Mouse (Mus musculus) c-Kit-positive CD71-positive TER-119-positive erythroid progenitor cells, embryonic 14.5 days (primary cell): ENCODE data around the gene Serpini2.
"Not testable (repeated sequence)": the region's sequence is repeated elsewhere in the genome, so short reads cannot be mapped to it uniquely, and the experiment has no call there.

Experiments used
- DNase-seq: peaks from one replicate; pipeline ENCODE4 v3.0.0-alpha.2; 2013; ENCODE audit warnings: low spot score

The Serpini2 gene

GRCm38 (mm10) chr3:75269978-75270377, at the start of gene Serpini2:
TSS of gene Serpini2 (minus strand) at chr3:75270078.
- no peak for DNase-seq

- DNase-seq, result no peak
Measured at GRCm38 (mm10) chr3:75308861-75309260, 39.0 kb upstream of the Serpini2 start.

- DNase-seq, result no peak
Measured at GRCm38 (mm10) chr3:75308228-75308627, 38.4 kb upstream of the Serpini2 start.

- no peak for DNase-seq
Measured at GRCm38 (mm10) chr3:75305584-75305983, 35.7 kb upstream of the Serpini2 start.

- no peak for DNase-seq
Measured at GRCm38 (mm10) chr3:75304621-75305020, 34.7 kb upstream of the Serpini2 start.

GRCm38 (mm10) chr3:75301072-75301471, 31.2 kb upstream of the Serpini2 start:
- DNase-seq, result no peak

GRCm38 (mm10) chr3:75299464-75299863, 29.6 kb upstream of the Serpini2 start:
- DNase-seq, result not testable (repeated sequence)

- no peak for DNase-seq
Measured at GRCm38 (mm10) chr3:75297758-75298111, 27.9 kb upstream of the Serpini2 start.

GRCm38 (mm10) chr3:75297026-75297757, 27.3 kb upstream of the Serpini2 start:
- DNase-seq, result no peak

GRCm38 (mm10) chr3:75293243-75293642, 23.4 kb upstream of the Serpini2 start:
- DNase-seq, result no peak

GRCm38 (mm10) chr3:75277455-75277854, 7.6 kb upstream of the Serpini2 start:
- no peak for DNase-seq

- no peak for DNase-seq
Measured at GRCm38 (mm10) chr3:75276522-75276921, 6.6 kb upstream of the Serpini2 start.

- no peak for DNase-seq
Measured at GRCm38 (mm10) chr3:75275127-75275526, 5.2 kb upstream of the Serpini2 start.

- no peak for DNase-seq
Measured at GRCm38 (mm10) chr3:75259356-75259755, 10.5 kb downstream of the Serpini2 start.

GRCm38 (mm10) chr3:75219694-75220093, 50.2 kb downstream of the Serpini2 start:
- no peak for DNase-seq

- no peak for DNase-seq
Measured at GRCm38 (mm10) chr3:75219211-75219610, 50.7 kb downstream of the Serpini2 start.

- peak; percentile 21 for DNase-seq
Measured at GRCm38 (mm10) chr3:75202808-75203503, 66.9 kb downstream of the Serpini2 start.
